8 mouse cellular contexts compared by ENCODE assay signal in genomic region chr1:151953563-151953962, GRCm38 (mm10).
DNase-seq lines count a peak whose midpoint lies in the region; ATAC-seq and TF ChIP-seq lines count a peak whose summit lies in the region.

No protein-coding gene starts in this region.

- 7% methylated on average over 7 of the region's 7 CpGs for WGBS in heart, adult 2 months
- 21% methylated on average over 7 of the region's 7 CpGs for WGBS in midbrain, postnatal 0 days

- no peaks in the 10 kb centered on the region for H3K27me3 ChIP-seq in megakaryocyte, embryonic 14.5 days (replicated peaks)
- H3K27me3 ChIP-seq in heart, adult 2 months (ENCODE audit: control insufficient read depth, insufficient read depth, low read length), result no peaks in the 10 kb centered on the region
- H3K27me3 ChIP-seq in midbrain, postnatal 0 days (ENCODE audit: insufficient read depth, low read length), result no peaks in the 10 kb centered on the region

- TF ChIP-seq EP300 in heart, adult 2 months (IDR thresholded peaks at IDR 0.05; ENCODE audit: insufficient read depth, low read depth, low read length), result no peak

- ATAC-seq in megakaryocyte, adult 5-6 weeks (ENCODE audit: poor library complexity, severe bottlenecking), result no peak
- ATAC-seq in midbrain, postnatal 0 days (ENCODE audit: low FRiP score), result 0 out of 2 replicates have a peak, but pooled peaks have one; percentile 20

- peak overlapping the region; percentile 59 for H3K4me3 ChIP-seq in megakaryocyte, embryonic 14.5 days (replicated peaks)
- H3K4me3 ChIP-seq in heart, adult 2 months, result no peak overlapping the region
- no peak overlapping the region for H3K4me3 ChIP-seq in midbrain, postnatal 0 days (ENCODE audit: low read depth, low read length)

- H3K36me3 ChIP-seq in megakaryocyte, embryonic 14.5 days (replicated peaks; ENCODE audit: low read length), result no peaks in the 10 kb centered on the region
- no peaks in the 10 kb centered on the region; the same call in 1 of the 2 replicates for H3K36me3 ChIP-seq in heart, adult 2 months (ENCODE audit: control insufficient read depth, insufficient read depth, low read length)
- H3K36me3 ChIP-seq in midbrain, postnatal 0 days (ENCODE audit: insufficient read depth, low read length), result no peaks in the 10 kb centered on the region

- no peaks in the 10 kb centered on the region for H3K9me3 ChIP-seq in megakaryocyte, embryonic 14.5 days
- no peaks in the 10 kb centered on the region for H3K9me3 ChIP-seq in midbrain, postnatal 0 days (ENCODE audit: low read length)

- H3K27ac ChIP-seq in heart, adult 2 months, result peak overlapping the region; percentile 13
- H3K27ac ChIP-seq in midbrain, postnatal 0 days (ENCODE audit: low read depth, low read length), result no peak overlapping the region

- peaks cover 85% of the 10 kb centered on the region for H3K4me1 ChIP-seq in megakaryocyte, embryonic 14.5 days
- H3K4me1 ChIP-seq in heart, adult 2 months (ENCODE audit: control insufficient read depth, insufficient read depth, low read length), result peaks cover 14% of the 10 kb centered on the region
- peaks cover 15% of the 10 kb centered on the region; the same call in 1 of the 2 replicates for H3K4me1 ChIP-seq in midbrain, postnatal 0 days (ENCODE audit: insufficient read depth, low read length)

- H3K79me2 ChIP-seq in heart, adult 2 months (replicated peaks; ENCODE audit: control insufficient read depth, insufficient read depth, low read length), result no peaks in the 10 kb centered on the region

- H3K9ac ChIP-seq in heart, adult 2 months (ENCODE audit: low read depth, low read length), result no peak overlapping the region
- H3K9ac ChIP-seq in midbrain, postnatal 0 days (replicated peaks; ENCODE audit: low read length, poor library complexity, severe bottlenecking), result no peak overlapping the region

- no peak for TF ChIP-seq CTCF in heart, adult 2 months (IDR thresholded peaks at IDR 0.05)
- no peak for TF ChIP-seq CTCF in midbrain, postnatal 0 days (IDR thresholded peaks at IDR 0.05)

- intact Hi-C loops in heart, adult 2 months (cut with DNase I), result no loop called here

- no peak for TF ChIP-seq POLR2A in heart, adult 2 months (IDR thresholded peaks at IDR 0.05; ENCODE audit: insufficient read depth, low read depth, low read length)

- peak; percentile 70 to 83 for DNase-seq in cerebellum, postnatal 25 days
- peak; percentile 68 to 83 for DNase-seq in heart, adult 2 months
- DNase-seq in kidney, adult 8-10 months, result peak; percentile 26 to 35
- DNase-seq in liver, result peak; percentile 41
- peak; percentile 67 for DNase-seq in midbrain, postnatal 0 days (ENCODE audit: low spot score)
- no peak for DNase-seq in thymus, postnatal 36 days

- H3K4me2 ChIP-seq in midbrain, postnatal 0 days (ENCODE audit: low read depth, low read length, poor library complexity, severe bottlenecking), result no peak overlapping the region

Comparison
In these comparisons a context has a peak if more than half of its experiments do, and no peak if none do; other contexts are left out.
1. DNase-seq: peak in cerebellum, postnatal 25 days (2 of 2), heart, adult 2 months (2 of 2), kidney, adult 8-10 months (2 of 2), liver (single experiment) and midbrain, postnatal 0 days (single experiment); none in thymus, postnatal 36 days (0 of 2).